Mouse (Mus musculus) limb, embryonic 14.5 days (tissue): ENCODE results near the gene Krtap6-1. TPM values are rescaled to one million over a fixed set of nuclear protein-coding genes. Genes with fewer than 3 reads are reported as not detected.
"Not testable (repeated sequence)": the region's sequence is repeated elsewhere in the genome, so short reads cannot be mapped to it uniquely, and the experiment has no call there.

Experiments
- ATAC-seq: fragments of 200-750 bp; cut with Nextera tagmentation; 2 replicates; pipeline ENCODE4 v1.8.0; 2017; ENCODE audit warnings: low read depth, moderate number of reproducible peaks, moderate TSS enrichment; ENCODE audit not compliant: low FRiP score
- DNase-seq: peaks from one replicate; pipeline ENCODE4 v3.0.0-alpha.2; 2015; ENCODE audit warnings: low spot score
- H3K27ac ChIP-seq: fragments of 300-500 bp; sonication (generic); replicated peaks from 2 replicates; pipeline ENCODE4 v1.5.1; 2014; ENCODE audit warnings: low read depth, mild to moderate bottlenecking, low read length, moderate library complexity, mixed read lengths
- H3K27me3 ChIP-seq: fragments of 300-500 bp; sonication (generic); 2 replicates; pipeline ENCODE4 v1.6.1; 2014; ENCODE audit warnings: low read length, mixed read lengths; ENCODE audit not compliant: control insufficient read depth, insufficient read depth
- H3K36me3 ChIP-seq: fragments of 300-500 bp; sonication (generic); 2 replicates; pipeline ENCODE4 v1.6.1; 2014; ENCODE audit warnings: mild to moderate bottlenecking, low read length, moderate library complexity, mixed read lengths; ENCODE audit not compliant: control insufficient read depth, insufficient read depth
- H3K4me1 ChIP-seq: fragments of 300-500 bp; sonication (generic); 2 replicates; pipeline ENCODE4 v1.6.1; 2014; ENCODE audit warnings: antibody characterized with exemption, low read length, mixed read lengths; ENCODE audit not compliant: control insufficient read depth, insufficient read depth
- H3K4me2 ChIP-seq: fragments of 300-500 bp; sonication (generic); replicated peaks from 2 replicates; pipeline ENCODE4 v1.6.1; 2014; ENCODE audit warnings: low read depth, mild to moderate bottlenecking, low read length, moderate library complexity; ENCODE audit not compliant: severe bottlenecking
- H3K4me3 ChIP-seq: fragments of 300-500 bp; sonication (generic); replicated peaks from 2 replicates; pipeline ENCODE4 v1.5.1; 2014; ENCODE audit warnings: low read length
- H3K9ac ChIP-seq: fragments of 300-500 bp; sonication (generic); 2 replicates; pipeline ENCODE4 v1.6.1; 2014; ENCODE audit warnings: mild to moderate bottlenecking, low read depth, low read length, moderate library complexity; ENCODE audit not compliant: severe bottlenecking
- H3K9me3 ChIP-seq: fragments of 300-500 bp; sonication (generic); 2 replicates; pipeline ENCODE4 v1.6.1; 2016; ENCODE audit warnings: low read length; ENCODE audit not compliant: control insufficient read depth
- POLR2A ChIP-seq: fragments of 200-500 bp; IDR thresholded peaks from 2 replicates; pipeline ENCODE4 v1.8.0; 2012; ENCODE audit warnings: inconsistent platforms, mild to moderate bottlenecking, moderate library complexity, borderline replicate concordance; ENCODE audit not compliant: insufficient read depth, insufficient read length; ENCODE audit errors: extremely low read depth
- WGBS: fragments of 180-500 bp; shearing (Covaris S2); extraction: QIAGEN DNeasy Blood & Tissue Kit; methylation state at CpG from one replicate; pipeline ENCODE4 v1.1.7; 2014; 5-methylcytosine and 5-hydroxymethylcytosine counted together
- polyA plus RNA-seq, 2 experiments: library from polyadenylated mRNA; depleted of rRNA in 1 of 2; stranded (reverse) in 1 of 2; unstranded in 1 of 2; fragments of >200 nt; fragmentation: Nextera tagmentation in 1 of 2; extraction: Ambion mirVana in 1 of 2; gene quantifications; 2 replicates each; pipeline versions ENCODE4 v1.2.1 to v1.2.3; 2012 to 2014

The Krtap6-1 gene
- polyA plus RNA-seq (2012; rRNA removed) (not detected in 2 replicates), polyA plus RNA-seq (2014; fragmentation: Nextera tagmentation; extraction: Ambion mirVana) (not detected in 2 replicates)

DNA sequence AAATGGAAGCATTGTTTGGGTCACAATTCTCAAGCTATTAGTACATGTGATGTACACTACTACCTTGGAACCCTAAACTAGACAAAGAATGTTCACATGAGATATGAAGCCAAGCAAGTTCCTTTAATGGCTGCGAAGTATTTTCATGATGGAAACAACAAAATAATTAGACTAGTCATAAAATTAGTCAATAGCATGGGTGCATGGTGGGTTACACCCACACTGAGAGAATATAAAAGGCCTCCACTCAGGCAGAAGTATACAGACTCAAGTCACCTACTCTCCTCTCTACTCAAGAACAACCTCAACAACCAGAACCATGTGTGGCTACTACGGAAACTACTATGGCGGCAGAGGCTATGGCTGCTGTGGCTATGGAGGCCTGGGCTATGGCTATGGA, at the start of gene Krtap6-1:
Gene Krtap6-1, plus strand, starts transcription at position 301 of the 400 bp plus-strand sequence.
- not testable (repeated sequence) for H3K9ac ChIP-seq, H3K4me1 ChIP-seq, H3K4me3 ChIP-seq, ATAC-seq, H3K9me3 ChIP-seq, H3K27me3 ChIP-seq, DNase-seq, H3K4me2 ChIP-seq, H3K36me3 ChIP-seq, H3K27ac ChIP-seq
- WGBS: 91% methylated on average over 3 of the region's 3 CpGs

DNA sequence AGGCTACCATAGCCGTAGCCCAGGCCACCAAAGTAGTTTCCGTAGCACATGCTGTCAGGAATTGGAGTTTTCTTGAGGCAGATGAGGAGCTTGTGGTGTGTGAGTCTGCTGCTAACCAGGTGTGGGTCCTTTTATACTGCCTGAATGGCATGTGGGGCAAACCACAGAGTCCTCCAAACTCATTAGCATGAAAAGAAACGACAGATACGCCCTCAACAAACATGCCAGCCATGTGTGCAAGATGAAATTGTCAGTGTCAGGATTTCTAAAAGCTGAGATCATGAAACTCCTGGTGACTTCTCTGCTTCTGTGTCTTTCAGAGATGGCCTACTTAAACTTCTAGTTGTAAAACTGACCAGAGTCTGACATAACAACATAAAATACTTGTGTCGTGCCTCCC, 20.8 kb upstream of the Krtap6-1 start, which contains the start of gene Krtap22-2:
Gene Krtap22-2, minus strand, starts transcription at position 101 of the 400 bp plus-strand sequence.
- no peak within 1 kb of the TSS for H3K4me3 ChIP-seq
- WGBS: 78% methylated on average over 5 of the region's 5 CpGs
- no peak for TF ChIP-seq POLR2A
- no peaks in the 10 kb centered on the region for H3K4me1 ChIP-seq
- no peaks in the 10 kb centered on the region for H3K27me3 ChIP-seq
- H3K9ac ChIP-seq: no peak within 1 kb of the TSS
- no peaks in the 10 kb centered on the region for H3K9me3 ChIP-seq
- ATAC-seq (no peak), DNase-seq (no peak)
- H3K4me2 ChIP-seq: no peak within 1 kb of the TSS
- H3K36me3 ChIP-seq: no peaks in the 10 kb centered on the region
- no peak within 1 kb of the TSS for H3K27ac ChIP-seq

DNA sequence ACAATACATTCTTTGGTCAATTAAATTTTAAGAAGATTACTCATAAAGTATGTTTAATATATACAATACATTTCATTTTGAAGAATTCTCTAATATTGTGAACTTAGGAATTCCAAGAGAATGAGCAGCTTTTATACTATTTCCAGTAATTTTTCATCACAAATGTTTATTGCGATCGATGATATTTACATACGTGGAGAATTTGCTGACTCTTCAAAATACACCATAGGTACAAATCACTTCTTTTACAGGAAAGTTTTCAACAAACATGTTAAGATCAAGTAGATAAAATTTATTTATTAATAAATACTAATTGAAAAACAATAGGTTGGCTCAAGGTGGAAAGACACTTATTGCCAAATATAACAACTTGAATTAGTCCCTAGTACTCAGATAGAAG, 17.5 kb upstream of the Krtap6-1 start:
- H3K36me3 ChIP-seq: no peaks in the 10 kb centered on the region
- H3K4me1 ChIP-seq: no peaks in the 10 kb centered on the region
- no peak overlapping the region for H3K4me3 ChIP-seq
- H3K27me3 ChIP-seq: no peaks in the 10 kb centered on the region
- no peak for ATAC-seq
- no peak overlapping the region for H3K27ac ChIP-seq
- H3K4me2 ChIP-seq: no peak overlapping the region
- no peak for DNase-seq
- TF ChIP-seq POLR2A: no peak
- no peak overlapping the region for H3K9ac ChIP-seq
- H3K9me3 ChIP-seq: no peaks in the 10 kb centered on the region
- WGBS: 95% methylated on average over 3 of the region's 3 CpGs

DNA sequence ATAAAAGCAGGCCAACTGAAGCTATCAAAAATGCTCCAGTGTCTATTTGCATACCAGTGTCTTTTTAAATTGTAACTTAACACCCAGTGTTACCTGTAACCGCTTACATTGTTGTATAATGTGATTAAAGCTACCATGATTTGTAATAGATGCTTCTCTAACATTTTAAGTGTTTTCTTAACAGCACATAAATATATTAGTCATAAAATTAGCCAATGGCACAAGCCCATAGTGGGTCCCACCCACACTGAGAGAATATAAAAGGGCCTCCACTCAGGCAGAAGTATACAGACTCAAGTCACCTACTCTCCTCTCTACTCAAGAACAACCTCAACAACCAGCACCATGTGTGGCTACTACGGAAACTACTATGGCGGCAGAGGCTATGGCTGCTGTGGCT, 16.5 kb upstream of the Krtap6-1 start, which contains the start of gene Gm10229:
Gene Gm10229, plus strand, starts transcription at position 301 of the 400 bp plus-strand sequence.
- 78% methylated on average over 1 of the region's 3 CpGs for WGBS
- H3K4me1 ChIP-seq, DNase-seq, H3K4me2 ChIP-seq, H3K4me3 ChIP-seq, H3K27ac ChIP-seq, H3K36me3 ChIP-seq, H3K9ac ChIP-seq, ATAC-seq, H3K9me3 ChIP-seq, H3K27me3 ChIP-seq: not testable (repeated sequence)

DNA sequence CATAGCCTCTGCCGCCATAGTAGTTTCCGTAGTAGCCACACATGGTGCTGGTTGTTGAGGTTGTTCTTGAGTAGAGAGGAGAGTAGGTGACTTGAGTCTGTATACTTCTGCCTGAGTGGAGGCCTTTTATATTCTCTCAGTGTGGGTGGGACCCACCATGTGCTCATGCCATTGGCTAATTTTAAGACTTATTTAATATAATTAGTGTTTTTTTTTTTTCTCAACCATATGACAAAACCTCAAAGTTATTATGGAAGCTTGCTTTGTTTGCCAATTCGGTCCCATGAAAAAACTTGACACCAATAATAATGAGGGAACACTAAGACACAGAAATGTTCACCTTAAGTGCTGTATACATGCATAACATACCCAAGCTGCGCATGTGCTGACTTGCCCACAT, 9.9 kb downstream of the Krtap6-1 start, which contains the start of gene Gm10228:
Gene Gm10228, minus strand, starts transcription at position 101 of the 400 bp plus-strand sequence.
- H3K4me1 ChIP-seq, H3K9ac ChIP-seq, H3K27me3 ChIP-seq, H3K4me3 ChIP-seq, H3K4me2 ChIP-seq, H3K36me3 ChIP-seq, H3K9me3 ChIP-seq, ATAC-seq, DNase-seq, H3K27ac ChIP-seq: not testable (repeated sequence)
- WGBS: 87% methylated on average over 2 of the region's 4 CpGs

DNA sequence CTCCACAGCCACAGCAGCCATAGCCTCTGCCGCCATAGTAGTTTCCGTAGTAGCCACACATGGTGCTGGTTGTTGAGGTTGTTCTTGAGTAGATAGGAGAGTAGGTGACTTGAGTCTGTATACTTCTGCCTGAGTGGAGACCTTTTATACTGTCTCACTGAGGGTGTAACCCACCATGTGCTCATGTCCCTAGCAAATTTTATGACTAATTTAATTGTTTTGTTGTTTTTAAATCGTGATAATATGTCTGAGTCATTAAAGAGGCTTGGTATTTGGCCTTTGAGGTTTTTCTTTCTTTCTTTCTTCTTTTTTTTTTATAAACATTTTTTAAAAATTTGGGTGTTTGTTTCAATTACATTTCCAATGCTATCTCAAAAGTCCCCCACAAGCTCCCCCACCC, 16.3 kb downstream of the Krtap6-1 start, which contains the start of gene Krtap6-5:
Gene Krtap6-5, minus strand, starts transcription at position 101 of the 400 bp plus-strand sequence.
- Histone ChIP-seq H3K4me1 (no peaks in the 10 kb centered on the region), H3K4me3 (no peak within 1 kb of the TSS), H3K27me3 (no peaks in the 10 kb centered on the region), H3K27ac (no peak within 1 kb of the TSS), H3K36me3 (no peaks in the 10 kb centered on the region), H3K4me2 (no peak within 1 kb of the TSS), H3K9me3 (no peaks in the 10 kb centered on the region), H3K9ac (no peak within 1 kb of the TSS)
- DNase-seq (no peak), ATAC-seq (no peak)
- no peak for TF ChIP-seq POLR2A
- 80% methylated on average over 3 of the region's 3 CpGs for WGBS

DNA sequence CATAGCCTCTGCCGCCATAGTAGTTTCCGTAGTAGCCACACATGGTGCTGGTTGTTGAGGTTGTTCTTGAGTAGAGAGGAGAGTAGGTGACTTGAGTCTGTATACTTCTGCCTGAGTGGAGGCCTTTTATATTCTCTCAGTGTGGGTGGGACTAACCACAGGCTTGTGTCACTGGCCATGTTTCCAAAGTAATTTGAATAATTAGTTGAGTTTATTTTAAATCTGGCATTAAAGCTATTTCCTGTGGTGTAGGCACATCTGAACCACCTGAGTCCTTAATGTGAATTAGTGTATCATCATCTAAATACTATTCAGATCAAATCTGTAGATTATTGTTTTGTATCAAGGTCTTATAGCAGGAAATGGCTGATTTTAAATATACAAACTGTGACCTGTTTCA, 32.4 kb downstream of the Krtap6-1 start, which contains the start of gene 1110025L11Rik:
Gene 1110025L11Rik, minus strand, starts transcription at position 101 of the 400 bp plus-strand sequence.
- ATAC-seq, H3K36me3 ChIP-seq, H3K9me3 ChIP-seq, H3K4me2 ChIP-seq, H3K27ac ChIP-seq, H3K27me3 ChIP-seq, DNase-seq, H3K4me1 ChIP-seq, H3K9ac ChIP-seq, H3K4me3 ChIP-seq: not testable (repeated sequence)
- WGBS: no CpG with 5 or more reads among the region's 2 CpGs

DNA sequence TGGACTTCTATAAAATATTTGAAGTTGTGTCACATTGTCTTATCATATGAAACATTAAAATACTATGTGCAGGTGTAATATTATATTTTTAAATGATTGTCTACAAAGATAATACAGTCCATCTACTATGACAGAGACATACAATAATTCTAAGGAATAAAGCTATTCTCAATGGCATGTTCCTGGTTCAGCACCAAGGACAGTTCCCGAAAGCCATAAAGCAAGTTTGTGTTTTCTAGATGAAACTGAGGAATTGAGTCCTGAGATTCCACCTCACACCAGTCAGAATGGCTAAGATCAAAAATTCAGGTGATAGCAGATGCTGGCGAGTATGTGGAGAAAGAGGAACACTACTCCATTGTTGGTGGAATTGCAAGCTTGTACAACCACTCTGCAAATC, 39.5 kb downstream of the Krtap6-1 start:
- H3K9ac ChIP-seq, H3K4me1 ChIP-seq, H3K36me3 ChIP-seq, ATAC-seq, H3K27me3 ChIP-seq, H3K27ac ChIP-seq, H3K4me3 ChIP-seq, H3K4me2 ChIP-seq, H3K9me3 ChIP-seq: not testable (repeated sequence)
- 59% methylated on average over 2 of the region's 2 CpGs for WGBS
- DNase-seq: peak; percentile 65
